Mouse (Mus musculus) heart, adult 8-10 months (tissue): ENCODE measurements around the gene Sprr2i. TPM values are rescaled to one million over a fixed set of nuclear protein-coding genes. Genes with fewer than 3 reads are reported as not detected.

ENCODE experiments used
- DNase-seq: peaks from one replicate; pipeline ENCODE4 v3.0.0; 2022; ENCODE audit warnings: low spot score
- total RNA-seq, 4 experiments: library from RNA; stranded (reverse); gene quantifications; 2 replicates each; pipeline ENCODE4 v1.2.4; 2022

The Sprr2i gene
- not detected for total RNA-seq

- no peak for DNase-seq
These were observed at the start of gene Sprr2i for GRCm38 (mm10) chr3:92407691-92408090. Gene Sprr2i (plus strand): TSS chr3:92407991.

GRCm38 (mm10) chr3:92361619-92362018, 46.2 kb upstream of the Sprr2i start:
- DNase-seq = no peak

DNA sequence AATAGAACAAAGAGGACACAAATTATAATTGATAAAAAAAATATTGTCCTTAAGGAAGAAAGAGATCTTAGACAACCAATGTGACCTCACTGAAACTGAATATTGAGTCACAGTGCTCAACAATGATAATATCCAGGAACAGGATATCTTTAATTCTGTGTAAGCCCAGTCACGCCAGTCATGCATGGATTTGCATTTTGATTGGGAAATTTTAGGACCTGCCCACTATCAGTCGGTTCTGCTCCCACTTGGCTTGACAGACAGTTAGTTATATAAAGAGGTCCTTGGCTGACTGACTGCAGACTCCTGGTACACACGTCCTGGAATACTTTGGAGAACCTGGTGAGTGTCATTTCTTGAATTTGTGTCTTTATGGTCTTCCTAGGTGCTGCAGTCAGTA, 42.9 kb upstream of the Sprr2i start, which contains the start of gene Sprr2f:
Sprr2f (plus strand) TSS at position 301 of the 400 bp plus-strand sequence.
- no peak for DNase-seq

- no peak for DNase-seq
These were observed 34.2 kb upstream of the Sprr2i start for GRCm38 (mm10) chr3:92373613-92374012.

DNA sequence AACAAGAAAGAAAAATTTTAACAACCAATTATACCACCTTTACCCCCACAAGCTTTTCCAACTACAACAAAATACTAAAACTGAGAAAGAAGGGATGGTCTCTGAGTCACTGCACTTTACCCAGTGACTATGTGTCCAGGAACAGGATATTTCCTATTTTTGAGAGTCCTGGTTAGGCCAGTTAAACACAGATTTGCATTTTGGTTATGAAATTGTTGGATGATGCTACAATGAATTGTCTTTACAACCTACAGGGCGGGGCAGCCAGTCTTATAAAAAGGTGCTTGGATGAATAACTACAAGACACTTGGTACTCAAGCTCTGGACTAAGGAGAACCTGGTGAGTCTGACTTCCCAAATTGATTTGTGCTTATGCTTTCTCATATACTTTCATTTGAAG, 22.4 kb upstream of the Sprr2i start, which contains the start of gene Sprr2h:
Sprr2h (plus strand) TSS at position 301 of the 400 bp plus-strand sequence.
- DNase-seq = no peak

- DNase-seq = no peak
These were observed 13.5 kb upstream of the Sprr2i start for GRCm38 (mm10) chr3:92394301-92394700.

GRCm38 (mm10) chr3:92417782-92418181, 10.0 kb downstream of the Sprr2i start, which contains the start of gene Sprr2j-ps:
Gene Sprr2j-ps (plus strand): TSS chr3:92418082.
- no peak for DNase-seq

DNA sequence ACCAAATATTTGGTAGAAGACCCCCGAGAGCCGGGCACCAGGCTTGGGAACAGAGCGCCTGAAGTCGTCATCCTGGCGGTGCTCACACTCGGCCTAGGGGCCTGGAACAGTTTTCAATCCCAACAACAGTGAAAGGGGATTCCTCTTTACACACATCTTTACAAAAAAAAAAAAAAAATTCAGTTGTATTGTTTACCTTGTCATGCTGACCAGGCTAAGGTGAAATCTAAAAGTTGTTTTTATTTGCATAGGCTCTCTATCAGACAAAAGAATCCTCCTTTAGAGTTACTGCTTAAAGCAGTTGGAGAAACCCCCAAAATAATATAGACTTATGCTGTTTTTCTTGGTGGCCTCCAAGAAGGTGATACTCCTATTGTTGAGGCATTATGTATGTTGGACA, 21.5 kb downstream of the Sprr2i start, which contains the start of gene Gm9774:
Gm9774 (minus strand) TSS at position 101 of the 400 bp plus-strand sequence.
- DNase-seq = no peak

DNA sequence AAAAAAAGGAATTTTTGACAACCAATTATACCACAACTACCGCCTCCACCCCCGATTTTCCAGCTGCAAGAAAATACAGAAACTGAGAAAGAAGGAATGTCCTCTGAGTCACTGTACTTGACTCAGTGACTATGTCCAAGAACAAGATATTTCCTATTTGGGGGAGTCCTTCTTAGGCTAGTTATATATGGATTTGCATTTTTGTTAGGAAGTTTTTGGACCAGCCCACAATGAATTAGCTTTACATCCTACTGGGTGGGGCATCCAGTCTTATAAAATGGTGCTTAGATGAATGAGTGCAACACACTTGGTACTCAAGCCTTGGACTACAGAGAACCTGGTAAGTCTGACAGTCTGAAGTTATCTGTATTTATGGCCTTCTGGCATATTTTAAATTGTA, 24.5 kb downstream of the Sprr2i start, which contains the start of gene Sprr2k:
Sprr2k (plus strand) TSS at position 301 of the 400 bp plus-strand sequence.
- no peak for DNase-seq

- no peak for DNase-seq
These were observed 30.9 kb downstream of the Sprr2i start, which contains the start of gene Sprr1b for GRCm38 (mm10) chr3:92438689-92439088. Gene Sprr1b (minus strand): TSS chr3:92438789.

DNA sequence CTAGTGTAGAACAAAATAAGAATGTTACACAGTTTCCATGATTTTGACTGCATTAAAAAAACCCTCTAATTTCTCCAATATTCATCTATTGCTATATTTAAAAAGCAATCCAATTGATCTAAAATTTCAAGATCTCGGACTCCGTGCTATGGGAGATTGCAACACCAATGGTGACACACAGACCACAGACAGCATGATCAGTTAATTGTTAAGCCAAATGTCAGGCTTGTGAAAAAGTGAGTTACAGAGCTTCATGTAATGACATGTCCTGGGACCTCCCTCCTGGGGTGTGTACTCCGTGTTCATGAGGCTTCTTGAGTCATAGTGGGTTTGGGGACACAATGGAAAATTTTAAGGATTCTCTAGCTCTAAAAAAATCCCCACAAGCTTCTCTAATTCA, 32.4 kb downstream of the Sprr2i start:
- no peak for DNase-seq

GRCm38 (mm10) chr3:92455151-92455550, 47.4 kb downstream of the Sprr2i start:
- no peak for DNase-seq

DNA sequence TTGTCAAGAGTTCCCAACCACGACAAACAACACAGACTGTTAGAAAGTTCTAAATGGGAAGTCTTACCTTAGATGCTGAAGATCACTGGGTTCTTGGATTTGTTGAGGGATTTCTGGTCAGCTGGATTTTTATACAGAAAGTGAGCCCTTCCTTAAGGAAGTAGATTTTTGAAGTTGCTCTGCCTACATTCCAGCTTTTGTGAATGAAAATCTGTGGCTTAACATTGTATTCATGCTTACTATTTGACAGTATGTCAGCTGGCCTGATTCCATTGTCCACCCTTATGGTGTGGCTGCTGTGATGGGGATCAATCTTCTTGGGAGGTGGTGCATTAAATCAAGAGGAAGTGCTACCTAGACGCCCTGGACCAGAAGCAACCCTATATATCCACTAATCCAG, 50.8 kb downstream of the Sprr2i start, which contains the start of gene Sprr3:
Sprr3 (minus strand) TSS at position 101 of the 400 bp plus-strand sequence.
- DNase-seq = no peak

Other genes with a start within 250 kb of the Sprr2i start
- gene Sprr2a1, start 192.2 kb upstream of the Sprr2i start, total RNA-seq = not detected
- 1 to 10 TPM in 1 of 4 experiments, under 1 TPM in 1, not detected in 2; 0.80 to 2.0 TPM for gene Sprr2a2, start 192.1 kb upstream of the Sprr2i start, total RNA-seq
- not detected for gene Sprr2a3, start 122.6 kb upstream of the Sprr2i start, total RNA-seq
- gene Sprr2b, start 91.4 kb upstream of the Sprr2i start, total RNA-seq = not detected
- gene Sprr2d, start 68.9 kb upstream of the Sprr2i start, total RNA-seq = not detected
- not detected for gene Sprr2e, start 55.8 kb upstream of the Sprr2i start, total RNA-seq
- gene Sprr2f, start 42.8 kb upstream of the Sprr2i start, total RNA-seq = not detected
- not detected for gene Sprr2h, start 22.3 kb upstream of the Sprr2i start, total RNA-seq
- gene Sprr2j-ps, start 10.1 kb downstream of the Sprr2i start, total RNA-seq = not detected
- gene Gm9774, start 21.4 kb downstream of the Sprr2i start, total RNA-seq = 1 to 10 TPM in 3 of 4 experiments, not detected in 1; 1.4 to 3.1 (median 2.9) TPM
- gene Sprr2k, start 24.6 kb downstream of the Sprr2i start, total RNA-seq = not detected
- gene Sprr1b, start 30.8 kb downstream of the Sprr2i start, total RNA-seq = not detected
- gene Sprr3, start 50.7 kb downstream of the Sprr2i start, total RNA-seq = not detected
- gene Sprr1a, start 77.9 kb downstream of the Sprr2i start, total RNA-seq = under 1 TPM in 3 of 4 experiments, not detected in 1; 0.35 to 0.69 (median 0.41) TPM
- not detected for gene Sprr4, start 92.5 kb downstream of the Sprr2i start, total RNA-seq
- not detected for gene 2310046K23Rik, start 126.5 kb downstream of the Sprr2i start, total RNA-seq
- gene Ivl, start 165.7 kb downstream of the Sprr2i start, total RNA-seq = not detected
- gene Smcp, start 181.0 kb downstream of the Sprr2i start, total RNA-seq = not detected
- not detected for gene 2210017I01Rik, start 199.5 kb downstream of the Sprr2i start, total RNA-seq
- not detected for gene Lce6a, start 213.7 kb downstream of the Sprr2i start, total RNA-seq
- not detected for gene Lce1a1, start 240.3 kb downstream of the Sprr2i start, total RNA-seq
- gene Lce1b, start 248.9 kb downstream of the Sprr2i start, total RNA-seq = not detected